30 mouse cellular contexts compared by ENCODE assay signal in genomic region chr9:55357164-55357563, GRCm38 (mm10). TPM values are rescaled to one million over a fixed set of nuclear protein-coding genes. Genes with fewer than 3 reads are reported as not detected.
DNase-seq lines count a peak whose midpoint lies in the region; ATAC-seq lines count a peak whose summit lies in the region.
"Had no signal": no experiment of that assay in that cellular context is flagged by ENCODE, and none has a peak within 500 bp of the region (broad histone marks: within the 10 kb centered on the region; RNA-seq: fewer than 3 reads in every experiment).

No protein-coding gene starts in this region.

- H3K36me3 ChIP-seq in neural tube, embryonic 15.5 days, result no peaks in the 10 kb centered on the region
- H3K36me3 ChIP-seq: embryonic facial prominence, embryonic 12.5 days; heart, embryonic 13.5 days; hindbrain, embryonic 10.5 days; kidney, embryonic 15.5 days; limb, embryonic 10.5 days; limb, embryonic 15.5 days; midbrain, embryonic 15.5 days; stomach, embryonic 15.5 days had no signal

- no peak overlapping the region for H3K27ac ChIP-seq in neural tube, embryonic 15.5 days (replicated peaks)
- H3K27ac ChIP-seq: embryonic facial prominence, embryonic 12.5 days; gastrocnemius, adult 2 months; heart, embryonic 13.5 days; hindbrain, embryonic 10.5 days; kidney, embryonic 15.5 days; layer of hippocampus, adult 2 months; limb, embryonic 10.5 days; limb, embryonic 15.5 days; liver, embryonic 14.5 days; midbrain, embryonic 15.5 days; stomach, embryonic 15.5 days had no signal

- H3K4me3 ChIP-seq in neural tube, embryonic 15.5 days (replicated peaks), result no peak overlapping the region
- H3K4me3 ChIP-seq: embryonic facial prominence, embryonic 12.5 days; gastrocnemius, adult 2 months; heart, embryonic 13.5 days; hindbrain, embryonic 10.5 days; kidney, embryonic 15.5 days; layer of hippocampus, adult 2 months; limb, embryonic 10.5 days; limb, embryonic 15.5 days; midbrain, embryonic 15.5 days; stomach, embryonic 15.5 days had no signal

- H3K9ac ChIP-seq in neural tube, embryonic 15.5 days (replicated peaks), result no peak overlapping the region
- H3K9ac ChIP-seq: embryonic facial prominence, embryonic 12.5 days; heart, embryonic 13.5 days; kidney, embryonic 15.5 days; limb, embryonic 15.5 days; liver, embryonic 14.5 days; midbrain, embryonic 15.5 days; stomach, embryonic 15.5 days had no signal

- H3K27me3 ChIP-seq in neural tube, embryonic 15.5 days (replicated peaks), result no peaks in the 10 kb centered on the region
- H3K27me3 ChIP-seq: embryonic facial prominence, embryonic 12.5 days; heart, embryonic 13.5 days; limb, embryonic 15.5 days; midbrain, embryonic 15.5 days; stomach, embryonic 15.5 days had no signal

- H3K9me3 ChIP-seq in neural tube, embryonic 15.5 days (replicated peaks), result no peaks in the 10 kb centered on the region
- H3K9me3 ChIP-seq: embryonic facial prominence, embryonic 12.5 days; heart, embryonic 13.5 days; hindbrain, embryonic 10.5 days; kidney, embryonic 15.5 days; limb, embryonic 10.5 days; limb, embryonic 15.5 days; midbrain, embryonic 15.5 days; stomach, embryonic 15.5 days had no signal

- H3K4me1 ChIP-seq in neural tube, embryonic 15.5 days, result peaks cover 6% of the 10 kb centered on the region; the same call in 1 of the 2 replicates
- H3K4me1 ChIP-seq: embryonic facial prominence, embryonic 12.5 days; heart, embryonic 13.5 days; limb, embryonic 10.5 days; limb, embryonic 15.5 days had no signal

- DNase-seq in frontal cortex, postnatal 36 days (ENCODE audit: low spot score in 2 of 2), result peak; percentile 7 to 30
- DNase-seq in frontal cortex, postnatal 10 days (ENCODE audit: low spot score in 2 of 2), result no peak
- peak; percentile 71 for DNase-seq in brain, adult 2 months (ENCODE audit: low read depth, low spot score)
- peak; percentile 61 for DNase-seq in cerebellum, adult 11-12 months
- DNase-seq in cerebellum, adult 9-11 months, result peak; percentile 67
- no peak for DNase-seq in T-cell, adult 2 months (ENCODE audit: low spot score)
- no peak for DNase-seq in lung, postnatal 4 days
- DNase-seq: adrenal gland, adult 2 months; adrenal gland, postnatal 36 days; embryo, embryonic 11 days; gastrocnemius, adult 2 months; heart, postnatal 10 days; kidney, adult 18-20 months; kidney, postnatal 25 days; lung, adult 2 months; lung, postnatal 10 days had no signal

- WGBS in neural tube, embryonic 15.5 days, result 78% methylated on average over 1 of the region's 1 CpGs

- no peak for ATAC-seq in neural tube, embryonic 15.5 days (ENCODE audit: low FRiP score)
- ATAC-seq: CD4-positive, CD25-positive, alpha-beta regulatory T cell, adult 4 months; forebrain, embryonic 14.5 days; hindbrain, embryonic 16.5 days; midbrain, embryonic 15.5 days had no signal

- H3K4me2 ChIP-seq in neural tube, embryonic 15.5 days, result no peak overlapping the region
- H3K4me2 ChIP-seq: embryonic facial prominence, embryonic 12.5 days; heart, embryonic 13.5 days; kidney, embryonic 15.5 days; limb, embryonic 15.5 days; midbrain, embryonic 15.5 days; stomach, embryonic 15.5 days had no signal

RNA-seq across cellular contexts. Expression of gene Tmem266, which starts 30.5 kb away (rescaled TPM):
- 5.0 and 5.4 TPM in 2 replicates for polyA plus RNA-seq in neural tube, embryonic 15.5 days (2015; fragmentation: Nextera tagmentation; extraction: Ambion mirVana)
- polyA plus RNA-seq: CD4-positive, CD25-positive, alpha-beta regulatory T cell, adult 4 months; liver, embryonic 14.5 days had no signal

RNA-seq across cellular contexts. Expression of gene Nrg4, which starts 30.5 kb away (rescaled TPM):
- polyA plus RNA-seq in neural tube, embryonic 15.5 days (2015; fragmentation: Nextera tagmentation; extraction: Ambion mirVana), result 1.4 TPM in 2 replicates

Comparison
In these comparisons a context has a peak if more than half of its experiments do, and no peak if none do; other contexts are left out.
1. DNase-seq: peak in frontal cortex, postnatal 36 days (2 of 2), brain, adult 2 months (single experiment), cerebellum, adult 11-12 months (single experiment) and cerebellum, adult 9-11 months (single experiment); none in frontal cortex, postnatal 10 days (0 of 2), T-cell, adult 2 months (single experiment) and lung, postnatal 4 days (0 of 2).